Mouse (Mus musculus): ENCODE measurements around the gene Fam83c. TPM values are rescaled to one million over a fixed set of nuclear protein-coding genes. Genes with fewer than 3 reads are reported as not detected.
"Not testable (repeated sequence)": the region's sequence is repeated elsewhere in the genome, so short reads cannot be mapped to it uniquely, and the experiment has no call there.

Gene Fam83c
- polyA plus RNA-seq, 1 experiment, result not detected

- Histone ChIP-seq H3K27ac (ENCODE audit: insufficient read depth, low read depth, low read length) (no peak overlapping the region), H3K4me1 (ENCODE audit: control insufficient read depth, insufficient read depth, low read length) (no peaks in the 10 kb centered on the region), H3K4me3 (ENCODE audit: insufficient read depth, low read depth, low read length) (no peak overlapping the region)
- WGBS, result 67% methylated on average over 3 of the region's 3 CpGs
- no peak for TF ChIP-seq CTCF (IDR thresholded peaks at IDR 0.05; ENCODE audit: insufficient read depth, low read depth, low read length)
- TF ChIP-seq POLR2A (IDR thresholded peaks at IDR 0.05; ENCODE audit: insufficient read depth, low read depth, low read length), result no peak
Measured at GRCm38 (mm10) chr2:155837961-155838360, 3.3 kb upstream of the Fam83c start.

GRCm38 (mm10) chr2:155832087-155832486, 2.6 kb downstream of the Fam83c start:
- not testable (repeated sequence) for H3K27ac ChIP-seq (ENCODE audit: insufficient read depth, low read depth, low read length); H3K4me3 ChIP-seq (ENCODE audit: insufficient read depth, low read depth, low read length); H3K4me1 ChIP-seq (ENCODE audit: control insufficient read depth, insufficient read depth, low read length)
- WGBS, result 78% methylated on average over 1 of the region's 1 CpGs

- TF ChIP-seq POLR2A (IDR thresholded peaks at IDR 0.05; ENCODE audit: insufficient read depth, low read depth, low read length) (no peak), CTCF (IDR thresholded peaks at IDR 0.05; ENCODE audit: insufficient read depth, low read depth, low read length) (no peak)
- peaks cover 4% of the 10 kb centered on the region; the same call in 1 of the 2 replicates for H3K4me1 ChIP-seq (ENCODE audit: control insufficient read depth, insufficient read depth, low read length)
- 64% methylated on average over 9 of the region's 9 CpGs for WGBS
- H3K27ac ChIP-seq (ENCODE audit: insufficient read depth, low read depth, low read length), result no peak overlapping the region
- no peak overlapping the region for H3K4me3 ChIP-seq (ENCODE audit: insufficient read depth, low read depth, low read length)
Measured at GRCm38 (mm10) chr2:155831302-155831701, 3.4 kb downstream of the Fam83c start.

GRCm38 (mm10) chr2:155830841-155831240, 3.8 kb downstream of the Fam83c start:
- Histone ChIP-seq H3K27ac (ENCODE audit: insufficient read depth, low read depth, low read length) (no peak overlapping the region), H3K4me1 (ENCODE audit: control insufficient read depth, insufficient read depth, low read length) (peaks cover 4% of the 10 kb centered on the region; the same call in 1 of the 2 replicates), H3K4me3 (ENCODE audit: insufficient read depth, low read depth, low read length) (no peak overlapping the region)
- 93% methylated on average over 8 of the region's 8 CpGs for WGBS
- TF ChIP-seq CTCF (IDR thresholded peaks at IDR 0.05; ENCODE audit: insufficient read depth, low read depth, low read length) (no peak), POLR2A (IDR thresholded peaks at IDR 0.05; ENCODE audit: insufficient read depth, low read depth, low read length) (no peak)

GRCm38 (mm10) chr2:155826630-155827424, 7.8 kb downstream of the Fam83c start, which contains the start of gene Eif6:
Eif6 (minus strand) TSS chr2:155826925.
- peak within 1 kb of the TSS; percentile 65 for H3K4me3 ChIP-seq (ENCODE audit: insufficient read depth, low read depth, low read length)
- H3K27ac ChIP-seq (ENCODE audit: insufficient read depth, low read depth, low read length), result 0 out of 2 replicates have a peak within 1 kb of the TSS, but pooled peaks have one; percentile 28
- H3K4me1 ChIP-seq (ENCODE audit: control insufficient read depth, insufficient read depth, low read length), result peaks cover 4% of the 10 kb centered on the region; the same call in 1 of the 2 replicates
- WGBS, result 3% methylated on average over 27 of the region's 27 CpGs
- TF ChIP-seq CTCF (IDR thresholded peaks at IDR 0.05; ENCODE audit: insufficient read depth, low read depth, low read length), result no peak
- no peak for TF ChIP-seq POLR2A (IDR thresholded peaks at IDR 0.05; ENCODE audit: insufficient read depth, low read depth, low read length)

- H3K4me1 ChIP-seq (ENCODE audit: control insufficient read depth, insufficient read depth, low read length), result peaks cover 4% of the 10 kb centered on the region; the same call in 1 of the 2 replicates
- 2% methylated on average over 52 of the region's 52 CpGs for WGBS
- H3K4me3 ChIP-seq (ENCODE audit: insufficient read depth, low read depth, low read length), result peak overlapping the region; percentile 65
- no peak overlapping the region for H3K27ac ChIP-seq (ENCODE audit: insufficient read depth, low read depth, low read length)
- TF ChIP-seq CTCF (IDR thresholded peaks at IDR 0.05; ENCODE audit: insufficient read depth, low read depth, low read length), result no peak
- 0 out of 2 replicates have a peak, but pooled peaks have one; percentile 17 for TF ChIP-seq POLR2A (IDR thresholded peaks at IDR 0.05; ENCODE audit: insufficient read depth, low read depth, low read length)
Measured at GRCm38 (mm10) chr2:155825904-155826629, 8.6 kb downstream of the Fam83c start.

GRCm38 (mm10) chr2:155823722-155824121, 10.9 kb downstream of the Fam83c start:
- Histone ChIP-seq H3K4me1 (ENCODE audit: control insufficient read depth, insufficient read depth, low read length) (peaks cover 13% of the 10 kb centered on the region), H3K4me3 (ENCODE audit: insufficient read depth, low read depth, low read length) (no peak overlapping the region), H3K27ac (ENCODE audit: insufficient read depth, low read depth, low read length) (no peak overlapping the region)
- TF ChIP-seq POLR2A (IDR thresholded peaks at IDR 0.05; ENCODE audit: insufficient read depth, low read depth, low read length) (no peak), CTCF (IDR thresholded peaks at IDR 0.05; ENCODE audit: insufficient read depth, low read depth, low read length) (no peak)
- WGBS, result 95% methylated on average over 8 of the region's 8 CpGs

- TF ChIP-seq CTCF (IDR thresholded peaks at IDR 0.05; ENCODE audit: insufficient read depth, low read depth, low read length), result no peak
- no peak for TF ChIP-seq POLR2A (IDR thresholded peaks at IDR 0.05; ENCODE audit: insufficient read depth, low read depth, low read length)
- no peak overlapping the region for H3K27ac ChIP-seq (ENCODE audit: insufficient read depth, low read depth, low read length)
- WGBS, result 86% methylated on average over 5 of the region's 5 CpGs
Measured at GRCm38 (mm10) chr2:155820779-155821178, 13.9 kb downstream of the Fam83c start.

More at GRCm38 (mm10) chr2:155820779-155821178, 13.9 kb downstream of the Fam83c start:
- H3K4me1 ChIP-seq (ENCODE audit: control insufficient read depth, insufficient read depth, low read length), result peaks cover 27% of the 10 kb centered on the region
- no peak overlapping the region for H3K4me3 ChIP-seq (ENCODE audit: insufficient read depth, low read depth, low read length)

Measured in olfactory bulb, adult 2 months (tissue).